Mouse (Mus musculus): ENCODE results near the gene Zfp459. TPM values are rescaled to one million over a fixed set of nuclear protein-coding genes. Genes with fewer than 3 reads are reported as not detected.
"Not testable (repeated sequence)": the region's sequence is repeated elsewhere in the genome, so short reads cannot be mapped to it uniquely, and the experiment has no call there.

The Zfp459 gene
- total RNA-seq, 1 experiment, result 15.7 TPM

- not testable (repeated sequence) for H3K36me3 ChIP-seq (ENCODE audit: control insufficient read depth, insufficient read depth, low read length, poor library complexity, severe bottlenecking); H3K9me3 ChIP-seq (ENCODE audit: control insufficient read depth, insufficient read depth, low read depth, low read length); H3K4me1 ChIP-seq (ENCODE audit: control insufficient read depth in 2 of 2, insufficient read depth in 2 of 2, low read length in 2 of 2, poor library complexity in 1 of 2); H3K9ac ChIP-seq (ENCODE audit: insufficient read depth, low read depth, low read length, poor library complexity, severe bottlenecking); DNase-seq (ENCODE audit: low read depth, low spot score); H3K27ac ChIP-seq (ENCODE audit: insufficient read depth, low read depth, low read length, poor library complexity, severe bottlenecking)
- in situ Hi-C loops (cut with MboI; ENCODE audit: low sequenced_read_pairs in 2 of 2, unreplicated experiment in 2 of 2), result loop anchor here in 1 of 2 experiments (25.0 kb wide), 1 partner anchor 237 kb away; the partner anchor contains the start of gene Rsl1
- peak; percentile 74; the same call in 1 of the 2 replicates for TF ChIP-seq HCFC1 (IDR thresholded peaks at IDR 0.05; ENCODE audit: borderline replicate concordance, insufficient read depth, low read length)
- H3K4me3 ChIP-seq (ENCODE audit: insufficient read depth in 1 of 2, low read depth in 1 of 2, low read length in 2 of 2, poor library complexity in 1 of 2, severe bottlenecking in 1 of 2), result peak within 1 kb of the TSS; percentile 26 to 53
Measured at GRCm38 (mm10) chr13:67399183-67399903, 21.9 kb downstream of the Zfp459 start, which contains the start of gene Zfp429. Zfp429 (minus strand) TSS chr13:67399819.

GRCm38 (mm10) chr13:67376255-67376654 is 45.0 kb downstream of the Zfp459 start:
- not testable (repeated sequence) for H3K4me3 ChIP-seq (ENCODE audit: insufficient read depth in 1 of 2, low read depth in 1 of 2, low read length in 2 of 2, poor library complexity in 1 of 2, severe bottlenecking in 1 of 2); DNase-seq (ENCODE audit: low read depth, low spot score); H3K9me3 ChIP-seq (ENCODE audit: control insufficient read depth, insufficient read depth, low read depth, low read length); H3K27ac ChIP-seq (ENCODE audit: insufficient read depth, low read depth, low read length, poor library complexity, severe bottlenecking); H3K36me3 ChIP-seq (ENCODE audit: control insufficient read depth, insufficient read depth, low read length, poor library complexity, severe bottlenecking); H3K4me1 ChIP-seq (ENCODE audit: control insufficient read depth in 2 of 2, insufficient read depth in 2 of 2, low read length in 2 of 2, poor library complexity in 1 of 2); H3K9ac ChIP-seq (ENCODE audit: insufficient read depth, low read depth, low read length, poor library complexity, severe bottlenecking)
- in situ Hi-C loops (cut with MboI; ENCODE audit: low sequenced_read_pairs in 2 of 2, unreplicated experiment in 2 of 2), result loop anchor here (10.0 to 25.0 kb wide), 2 partner anchors 211 to 214 kb away; partner anchors contain the start of gene Rsl1 (in 1 of the 2)

- peak; percentile 79; the same call in 1 of the 2 replicates for TF ChIP-seq HCFC1 (IDR thresholded peaks at IDR 0.05; ENCODE audit: borderline replicate concordance, insufficient read depth, low read length)
- H3K4me1 ChIP-seq (ENCODE audit: control insufficient read depth in 2 of 2, insufficient read depth in 2 of 2, low read length in 2 of 2, poor library complexity in 1 of 2); H3K27ac ChIP-seq (ENCODE audit: insufficient read depth, low read depth, low read length, poor library complexity, severe bottlenecking); H3K36me3 ChIP-seq (ENCODE audit: control insufficient read depth, insufficient read depth, low read length, poor library complexity, severe bottlenecking); H3K9me3 ChIP-seq (ENCODE audit: control insufficient read depth, insufficient read depth, low read depth, low read length): not testable (repeated sequence)
- peak; percentile 40 for DNase-seq (ENCODE audit: low read depth, low spot score)
- peak within 1 kb of the TSS; percentile 66 for H3K9ac ChIP-seq (ENCODE audit: insufficient read depth, low read depth, low read length, poor library complexity, severe bottlenecking)
- peak within 1 kb of the TSS; percentile 68 to 71 for H3K4me3 ChIP-seq (ENCODE audit: insufficient read depth in 1 of 2, low read depth in 1 of 2, low read length in 2 of 2, poor library complexity in 1 of 2, severe bottlenecking in 1 of 2)
- in situ Hi-C loops (cut with MboI; ENCODE audit: low sequenced_read_pairs in 2 of 2, unreplicated experiment in 2 of 2), result loop anchor here (10.0 to 25.0 kb wide), 2 partner anchors 210 to 213 kb away; partner anchors contain the start of gene Rsl1 (in 1 of the 2)
Measured at GRCm38 (mm10) chr13:67375050-67375911, 45.9 kb downstream of the Zfp459 start, which contains the start of the genes Gm28041 and Zfp456. Gm28041 (minus strand) TSS chr13:67375733. Zfp456 (minus strand) TSS chr13:67375810.

GRCm38 (mm10) chr13:67360131-67360744 is 61.0 kb downstream of the Zfp459 start, which contains the start of the genes Gm28044 and Zfp953:
Gm28044 (minus strand) TSS chr13:67360536.
Zfp953 (minus strand) TSS chr13:67360605.
- Histone ChIP-seq H3K9ac (ENCODE audit: insufficient read depth, low read depth, low read length, poor library complexity, severe bottlenecking) (peak within 1 kb of the TSS; percentile 69), H3K9me3 (ENCODE audit: control insufficient read depth, insufficient read depth, low read depth, low read length) (no peaks in the 10 kb centered on the region), H3K4me3 (ENCODE audit: insufficient read depth in 1 of 2, low read depth in 1 of 2, low read length in 2 of 2, poor library complexity in 1 of 2, severe bottlenecking in 1 of 2) (peak within 1 kb of the TSS; percentile 75 to 82), H3K36me3 (ENCODE audit: control insufficient read depth, insufficient read depth, low read length, poor library complexity, severe bottlenecking) (no peaks in the 10 kb centered on the region), H3K4me1 (ENCODE audit: control insufficient read depth in 2 of 2, insufficient read depth in 2 of 2, low read length in 2 of 2, poor library complexity in 1 of 2) (no peaks in the 10 kb centered on the region), H3K27ac (ENCODE audit: insufficient read depth, low read depth, low read length, poor library complexity, severe bottlenecking) (no peak within 1 kb of the TSS)
- peak; percentile 68 for DNase-seq (ENCODE audit: low read depth, low spot score)
- TF ChIP-seq CHD2 (IDR thresholded peaks at IDR 0.05; ENCODE audit: low read depth, low read length) (no peak), HCFC1 (IDR thresholded peaks at IDR 0.05; ENCODE audit: borderline replicate concordance, insufficient read depth, low read length) (peak; percentile 91)
- in situ Hi-C loops (cut with MboI; ENCODE audit: low sequenced_read_pairs in 2 of 2, unreplicated experiment in 2 of 2), result no loop called here

Other genes with a start within 250 kb of the Zfp459 start
- gene Rsl1, start 248.2 kb downstream of the Zfp459 start, total RNA-seq (2012; rRNA removed), result 2.9 and 3.5 TPM in 2 replicates
- gene Zfp455, start 226.9 kb downstream of the Zfp459 start, total RNA-seq (2012; rRNA removed), result 0.45 and 0.58 TPM in 2 replicates
- 1.4 TPM in 2 replicates for gene Zfp458, start 143.0 kb downstream of the Zfp459 start, total RNA-seq (2012; rRNA removed)
- 1.2 TPM in 2 replicates for gene Zfp457, start 114.9 kb downstream of the Zfp459 start, total RNA-seq (2012; rRNA removed)
- gene Zfp595, start 88.8 kb downstream of the Zfp459 start, total RNA-seq (2012; rRNA removed), result 3.5 and 4.3 TPM in 2 replicates
- gene Gm28044, start 60.9 kb downstream of the Zfp459 start, total RNA-seq (2012; rRNA removed), result not detected in 2 replicates
- gene Zfp953, start 60.8 kb downstream of the Zfp459 start, total RNA-seq (2012; rRNA removed), result 6.1 and 6.9 TPM in 2 replicates
- 0.74 and 0.80 TPM in 2 replicates for gene Gm28041, start 45.7 kb downstream of the Zfp459 start, total RNA-seq (2012; rRNA removed)
- 1.9 and 2.3 TPM in 2 replicates for gene Zfp456, start 45.6 kb downstream of the Zfp459 start, total RNA-seq (2012; rRNA removed)
- 4.3 and 10.1 TPM in 2 replicates for gene Zfp429, start 21.6 kb downstream of the Zfp459 start, total RNA-seq (2012; rRNA removed)
- 11.5 and 16.8 TPM in 2 replicates for gene Zfp874a, start 30.2 kb upstream of the Zfp459 start, total RNA-seq (2012; rRNA removed)
- 6.3 and 12.1 TPM in 2 replicates for gene Zfp874b, start 62.8 kb upstream of the Zfp459 start, total RNA-seq (2012; rRNA removed)
- gene Zfp58, start 79.1 kb upstream of the Zfp459 start, total RNA-seq (2012; rRNA removed), result 4.2 and 5.4 TPM in 2 replicates
- gene Gm26965, start 104.7 kb upstream of the Zfp459 start, total RNA-seq (2012; rRNA removed), result 0.18 TPM in 1 of 2 replicates, not detected in the other
- gene Zfp87, start 104.8 kb upstream of the Zfp459 start, total RNA-seq (2012; rRNA removed), result 12.6 and 14.6 TPM in 2 replicates
- gene Zfp748, start 132.4 kb upstream of the Zfp459 start, total RNA-seq (2012; rRNA removed), result 7.1 and 8.7 TPM in 2 replicates
- 23.2 and 25.1 TPM in 2 replicates for gene Zfp729b, start 188.3 kb upstream of the Zfp459 start, total RNA-seq (2012; rRNA removed)
- 4.2 and 7.7 TPM in 2 replicates for gene Gm49345, start 216.4 kb upstream of the Zfp459 start, total RNA-seq (2012; rRNA removed)
- 6.4 and 6.8 TPM in 2 replicates for gene Zfp729a, start 216.4 kb upstream of the Zfp459 start, total RNA-seq (2012; rRNA removed)

Data from ES-E14 (cell line).